10 mouse cellular contexts compared by ENCODE assay signal in genomic region chr6:115650476-115651427, GRCm38 (mm10). TPM values are rescaled to one million over a fixed set of nuclear protein-coding genes. Genes with fewer than 3 reads are reported as not detected.
DNase-seq lines count a peak whose midpoint lies in the region; ATAC-seq and TF ChIP-seq lines count a peak whose summit lies in the region.
"Had no signal": no experiment of that assay in that cellular context is flagged by ENCODE, and none has a peak within 500 bp of the region (broad histone marks: within the 10 kb centered on the region; RNA-seq: fewer than 3 reads in every experiment).

No protein-coding gene starts in this region.

- WGBS in liver, embryonic 15.5 days (ENCODE audit: insufficient replicate concordance): 24% methylated on average over 5 of the region's 5 CpGs
- 37% methylated on average over 5 of the region's 5 CpGs for WGBS in stomach, postnatal 0 days
- WGBS in forebrain, embryonic 13.5 days: 61% methylated on average over 5 of the region's 5 CpGs

- H3K4me1 ChIP-seq in liver, embryonic 15.5 days (replicated peaks): peaks cover 67% of the 10 kb centered on the region
- H3K4me1 ChIP-seq in stomach, postnatal 0 days (replicated peaks; ENCODE audit: control insufficient read depth, insufficient read depth): 0 out of 2 replicates have a peak, but pooled peaks cover 5% of the 10 kb centered on the region
- peaks cover 20% of the 10 kb centered on the region for H3K4me1 ChIP-seq in forebrain, embryonic 13.5 days

- peak overlapping the region; percentile 45 for H3K4me2 ChIP-seq in liver, embryonic 15.5 days
- 0 out of 2 replicates have a peak overlapping the region, but pooled peaks have one; percentile 2 for H3K4me2 ChIP-seq in stomach, postnatal 0 days (replicated peaks; ENCODE audit: low read depth)
- H3K4me2 ChIP-seq in forebrain, embryonic 13.5 days: no peak overlapping the region

- TF ChIP-seq EP300 in stomach, postnatal 0 days (optimal IDR thresholded peaks at IDR 0.05): no peak

- H3K9me3 ChIP-seq in liver, embryonic 15.5 days (replicated peaks): no peaks in the 10 kb centered on the region
- H3K9me3 ChIP-seq in stomach, postnatal 0 days (ENCODE audit: control insufficient read depth, low read length): no peaks in the 10 kb centered on the region
- H3K9me3 ChIP-seq in forebrain, embryonic 13.5 days (replicated peaks): no peaks in the 10 kb centered on the region

- ATAC-seq in erythroblast, adult 5-6 weeks (replicated peaks; ENCODE audit: low FRiP score, poor library complexity, severe bottlenecking): peak; percentile 84
- ATAC-seq in liver, embryonic 15.5 days (ENCODE audit: insufficient read depth): peak; percentile 86
- peak; percentile 71 for ATAC-seq in stomach, postnatal 0 days (ENCODE audit: low FRiP score, low TSS enrichment)
- ATAC-seq in forebrain, embryonic 13.5 days: no peak

- peak overlapping the region; percentile 2; the same call in 1 of the 2 replicates for H3K4me3 ChIP-seq in liver, embryonic 15.5 days (replicated peaks)
- no peak overlapping the region for H3K4me3 ChIP-seq in stomach, postnatal 0 days (ENCODE audit: low read depth, low read length)
- H3K4me3 ChIP-seq in forebrain, embryonic 13.5 days: no peak overlapping the region

- H3K27me3 ChIP-seq in liver, embryonic 15.5 days: no peaks in the 10 kb centered on the region
- H3K27me3 ChIP-seq in stomach, postnatal 0 days (ENCODE audit: control insufficient read depth, insufficient read depth, low read length): no peaks in the 10 kb centered on the region
- H3K27me3 ChIP-seq in forebrain, embryonic 13.5 days: no peaks in the 10 kb centered on the region

- peak; percentile 9 for DNase-seq in urinary bladder, postnatal 14 days (ENCODE audit: low spot score)
- DNase-seq in urinary bladder, postnatal 25 days (ENCODE audit: low spot score): no peak
- DNase-seq in stomach, postnatal 0 days (ENCODE audit: low spot score): peak; percentile 45
- no peak for DNase-seq in testis, postnatal 14 days (ENCODE audit: low spot score)
- DNase-seq in ovary, adult 18-20 months (ENCODE audit: low spot score): no peak

- TF ChIP-seq CTCF in stomach, postnatal 0 days (IDR thresholded peaks at IDR 0.05; ENCODE audit: low read depth): no peak

- no peaks in the 10 kb centered on the region for H3K36me3 ChIP-seq in liver, embryonic 15.5 days (replicated peaks)
- no peaks in the 10 kb centered on the region for H3K36me3 ChIP-seq in stomach, postnatal 0 days (ENCODE audit: control insufficient read depth, insufficient read depth, low read length)
- H3K36me3 ChIP-seq in forebrain, embryonic 13.5 days (ENCODE audit: poor library complexity, severe bottlenecking): no peaks in the 10 kb centered on the region

- peak overlapping the region; percentile 80 for H3K27ac ChIP-seq in liver, embryonic 15.5 days (replicated peaks)
- H3K27ac ChIP-seq in stomach, postnatal 0 days (replicated peaks): peak overlapping the region; percentile 41
- H3K27ac ChIP-seq in forebrain, embryonic 13.5 days: no peak overlapping the region

- no peak overlapping the region for H3K9ac ChIP-seq in liver, embryonic 15.5 days
- H3K9ac ChIP-seq in stomach, postnatal 0 days (ENCODE audit: low read length): no peak overlapping the region
- H3K9ac ChIP-seq in forebrain, embryonic 13.5 days: no peak overlapping the region

RNA-seq across cellular contexts. Expression of gene Raf1, which starts 25.7 kb away (rescaled TPM):
- 28.4 and 44.7 TPM in 2 replicates for total RNA-seq in erythroblast, adult 5-6 weeks (2015; ENCODE audit: low replicate concordance)
- 19.2 and 36.5 TPM in 2 replicates for total RNA-seq in erythroblast, adult 5-6 weeks (2017; ENCODE audit: low replicate concordance)
- polyA plus RNA-seq in liver, embryonic 15.5 days (2015; fragmentation: Nextera tagmentation; extraction: Ambion mirVana): 36.1 and 38.6 TPM in 2 replicates
- polyA plus RNA-seq in stomach, postnatal 0 days (2015; fragmentation: Nextera tagmentation; extraction: Ambion mirVana): 67.1 and 70.8 TPM in 2 replicates
- polyA plus RNA-seq in forebrain, embryonic 13.5 days (2015; fragmentation: Nextera tagmentation; extraction: Ambion mirVana): 137 and 156 TPM in 2 replicates

RNA-seq across cellular contexts. Expression of gene Mkrn2, which starts 49.0 kb away (rescaled TPM):
- 0.58 and 0.84 TPM in 2 replicates for total RNA-seq in erythroblast, adult 5-6 weeks (2015; ENCODE audit: low replicate concordance)
- 0.84 and 6.6 TPM in 2 replicates for total RNA-seq in erythroblast, adult 5-6 weeks (2017; ENCODE audit: low replicate concordance)
- 8.4 and 8.6 TPM in 2 replicates for polyA plus RNA-seq in liver, embryonic 15.5 days (2015; fragmentation: Nextera tagmentation; extraction: Ambion mirVana)
- polyA plus RNA-seq in stomach, postnatal 0 days (2015; fragmentation: Nextera tagmentation; extraction: Ambion mirVana): 17.8 and 19.4 TPM in 2 replicates
- polyA plus RNA-seq in forebrain, embryonic 13.5 days (2015; fragmentation: Nextera tagmentation; extraction: Ambion mirVana): 30.4 and 35.0 TPM in 2 replicates

RNA-seq across cellular contexts. Expression of gene Mkrn2os, which starts 58.4 kb away (rescaled TPM):
- total RNA-seq in erythroblast, adult 5-6 weeks (2015; ENCODE audit: low replicate concordance): not detected in 2 replicates
- total RNA-seq in erythroblast, adult 5-6 weeks (2017; ENCODE audit: low replicate concordance): not detected in 2 replicates
- 8.3 and 11.3 TPM in 2 replicates for polyA plus RNA-seq in liver, embryonic 15.5 days (2015; fragmentation: Nextera tagmentation; extraction: Ambion mirVana)
- 27.4 and 30.5 TPM in 2 replicates for polyA plus RNA-seq in stomach, postnatal 0 days (2015; fragmentation: Nextera tagmentation; extraction: Ambion mirVana)
- 0.30 and 0.39 TPM in 2 replicates for polyA plus RNA-seq in forebrain, embryonic 13.5 days (2015; fragmentation: Nextera tagmentation; extraction: Ambion mirVana)
- total RNA-seq: hematopoietic stem cell, adult 5-6 weeks; neutrophil, adult 5-6 weeks had no signal

Comparison
In these comparisons a context has a peak if more than half of its experiments do, and no peak if none do; other contexts are left out.
1. DNase-seq: peak in urinary bladder, postnatal 14 days (single experiment) and stomach, postnatal 0 days (single experiment); none in urinary bladder, postnatal 25 days (single experiment), testis, postnatal 14 days (single experiment) and ovary, adult 18-20 months (single experiment).